In the genomic region with DNA sequence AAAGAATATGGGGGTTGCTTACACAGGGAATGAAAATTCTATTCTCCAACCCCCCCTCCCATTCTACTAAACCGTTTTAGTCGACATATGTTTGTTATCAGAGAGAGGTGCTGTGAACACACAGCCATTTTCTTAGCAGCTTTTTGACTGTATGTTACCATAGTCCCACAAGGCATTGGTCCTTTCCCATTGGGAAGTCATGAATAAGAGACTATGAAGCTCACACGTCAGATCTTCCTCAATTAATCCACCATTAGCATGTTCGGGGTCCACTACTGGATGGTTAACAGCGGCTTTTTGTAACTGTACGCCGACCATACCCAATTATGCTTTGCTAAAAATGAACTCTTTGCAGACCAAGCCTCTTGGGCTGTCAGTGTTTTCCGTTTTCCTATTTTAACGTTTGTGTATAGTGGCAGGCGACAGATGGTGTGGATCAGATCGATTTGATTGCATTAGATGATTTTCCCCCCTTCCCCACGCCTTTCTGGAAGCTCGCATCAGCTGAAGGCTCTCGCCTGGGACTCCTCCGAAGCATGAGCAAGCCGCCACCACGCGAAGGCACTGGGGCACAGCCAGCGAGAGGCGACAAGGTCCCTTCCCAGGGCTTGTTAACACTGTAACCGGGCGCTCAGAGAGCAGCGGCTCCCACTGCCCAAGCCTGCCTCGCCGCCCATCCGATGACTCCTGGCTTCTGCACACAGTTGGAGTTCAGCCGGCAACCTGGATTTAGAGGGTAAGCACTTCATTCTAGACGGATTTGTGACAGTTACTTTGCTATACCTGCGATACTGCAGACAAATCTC, we compare ENCODE assay signal across 8 mouse cellular contexts.
DNase-seq lines count a peak whose midpoint lies in the region; ATAC-seq lines count a peak whose summit lies in the region.
"Had no signal": no experiment of that assay in that cellular context is flagged by ENCODE, and none has a peak within 500 bp of the region (broad histone marks: within the 10 kb centered on the region; RNA-seq: fewer than 3 reads in every experiment).

No protein-coding gene starts in this region.

- no peaks in the 10 kb centered on the region for H3K9me3 ChIP-seq in hindbrain, embryonic 11.5 days (ENCODE audit: control insufficient read depth, low read length)
- no peaks in the 10 kb centered on the region for H3K9me3 ChIP-seq in limb, embryonic 13.5 days
- H3K9me3 ChIP-seq: liver, embryonic 15.5 days had no signal

- H3K27ac ChIP-seq in hindbrain, embryonic 11.5 days (ENCODE audit: low read depth, low read length): peak overlapping the region; percentile 80
- no peak overlapping the region for H3K27ac ChIP-seq in limb, embryonic 13.5 days
- H3K27ac ChIP-seq: liver, embryonic 15.5 days had no signal

- 0 out of 2 replicates have a peak, but pooled peaks cover under 1% of the 10 kb centered on the region for H3K4me1 ChIP-seq in hindbrain, embryonic 11.5 days (replicated peaks; ENCODE audit: control insufficient read depth, insufficient read depth, low read length)
- peaks cover 35% of the 10 kb centered on the region for H3K4me1 ChIP-seq in limb, embryonic 13.5 days
- H3K4me1 ChIP-seq: liver, embryonic 15.5 days had no signal

- ATAC-seq in hindbrain, embryonic 11.5 days (ENCODE audit: low FRiP score): peak; percentile 74
- ATAC-seq in limb, embryonic 13.5 days (ENCODE audit: low FRiP score, low read depth): no peak

- H3K4me3 ChIP-seq in hindbrain, embryonic 11.5 days (ENCODE audit: low read depth, low read length): peak overlapping the region; percentile 42
- H3K4me3 ChIP-seq in limb, embryonic 13.5 days: peak overlapping the region; percentile 31
- H3K4me3 ChIP-seq: liver, embryonic 15.5 days had no signal

- peaks cover 14% of the 10 kb centered on the region for H3K27me3 ChIP-seq in hindbrain, embryonic 11.5 days (ENCODE audit: control insufficient read depth, insufficient read depth, low read length)
- peaks cover 52% of the 10 kb centered on the region for H3K27me3 ChIP-seq in limb, embryonic 13.5 days

- H3K36me3 ChIP-seq in hindbrain, embryonic 11.5 days (ENCODE audit: control insufficient read depth, insufficient read depth, low read length): no peaks in the 10 kb centered on the region
- H3K36me3 ChIP-seq in limb, embryonic 13.5 days: no peaks in the 10 kb centered on the region
- H3K36me3 ChIP-seq: liver, embryonic 15.5 days had no signal

- H3K4me2 ChIP-seq in hindbrain, embryonic 11.5 days (replicated peaks; ENCODE audit: low read depth, low read length): peak overlapping the region; percentile 46
- H3K4me2 ChIP-seq in limb, embryonic 13.5 days (replicated peaks): peak overlapping the region; percentile 63
- H3K4me2 ChIP-seq: liver, embryonic 15.5 days had no signal

- DNase-seq in left cerebral cortex, adult 18-20 months (ENCODE audit: low spot score in 2 of 2): peak; percentile 63 to 71
- no peak for DNase-seq in left cerebral cortex, adult 11 months (ENCODE audit: low spot score)
- DNase-seq in cerebellum, postnatal 4 days (ENCODE audit: low spot score in 2 of 2): peak; percentile 30 to 61
- DNase-seq in hindbrain, embryonic 11.5 days (ENCODE audit: low spot score): peak; percentile 65
- peak; percentile 72 for DNase-seq in right cerebral cortex, postnatal 25 days
- DNase-seq in spleen, adult 12 weeks (ENCODE audit: low spot score): no peak

- WGBS in hindbrain, embryonic 11.5 days: 7% methylated on average over 29 of the region's 29 CpGs
- 9% methylated on average over 29 of the region's 29 CpGs for WGBS in limb, embryonic 13.5 days

- peak overlapping the region; percentile 57 for H3K9ac ChIP-seq in hindbrain, embryonic 11.5 days (ENCODE audit: low read depth, low read length)
- H3K9ac ChIP-seq in limb, embryonic 13.5 days: 0 out of 2 replicates have a peak overlapping the region, but pooled peaks have one; percentile 31
- H3K9ac ChIP-seq: liver, embryonic 15.5 days had no signal

Comparison
In these comparisons a context has a peak if more than half of its experiments do, and no peak if none do; other contexts are left out.
1. DNase-seq: peak in left cerebral cortex, adult 18-20 months (2 of 2), cerebellum, postnatal 4 days (2 of 2), hindbrain, embryonic 11.5 days (single experiment) and right cerebral cortex, postnatal 25 days (single experiment); none in left cerebral cortex, adult 11 months (single experiment) and spleen, adult 12 weeks (single experiment).